Mouse (Mus musculus): ENCODE measurements around the gene Il21r.

DNA sequence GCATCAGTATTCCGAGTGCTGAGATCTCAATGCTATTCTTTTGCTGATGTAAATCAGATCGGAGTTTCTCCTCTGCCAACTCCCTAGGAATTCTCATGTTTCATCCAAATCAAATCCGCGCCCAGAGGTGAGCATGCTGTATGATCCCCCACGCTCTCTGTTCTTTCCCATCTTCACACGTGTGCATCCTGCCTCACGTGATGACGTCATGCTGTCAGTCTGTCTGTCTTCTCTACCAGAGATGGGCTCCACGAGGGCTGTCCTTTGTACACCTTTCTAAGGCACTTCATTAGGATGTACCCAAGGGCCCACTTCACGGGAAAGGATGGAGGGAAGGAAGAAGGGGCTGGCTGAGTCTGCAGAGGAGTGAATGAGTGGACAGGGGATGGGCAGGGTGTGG, 3.1 kb upstream of the Il21r start:
- TF ChIP-seq CTCF (IDR thresholded peaks at IDR 0.05; ENCODE audit: insufficient read depth, low read depth, low read length) (no peak), POLR2A (IDR thresholded peaks at IDR 0.05; ENCODE audit: insufficient read depth, low read depth, low read length) (no peak)
